Mouse (Mus musculus) right cerebral cortex, adult 18-20 months (tissue): Measurements from ENCODE around the gene Chst5.
A peak's percentile ranks its signal among the peaks of the same experiment; 100 is the strongest.

Experiments
- DNase-seq: peaks from one replicate; pipeline ENCODE4 v3.0.0; 2022; ENCODE audit warnings: mixed read lengths

Chst5 gene

DNA sequence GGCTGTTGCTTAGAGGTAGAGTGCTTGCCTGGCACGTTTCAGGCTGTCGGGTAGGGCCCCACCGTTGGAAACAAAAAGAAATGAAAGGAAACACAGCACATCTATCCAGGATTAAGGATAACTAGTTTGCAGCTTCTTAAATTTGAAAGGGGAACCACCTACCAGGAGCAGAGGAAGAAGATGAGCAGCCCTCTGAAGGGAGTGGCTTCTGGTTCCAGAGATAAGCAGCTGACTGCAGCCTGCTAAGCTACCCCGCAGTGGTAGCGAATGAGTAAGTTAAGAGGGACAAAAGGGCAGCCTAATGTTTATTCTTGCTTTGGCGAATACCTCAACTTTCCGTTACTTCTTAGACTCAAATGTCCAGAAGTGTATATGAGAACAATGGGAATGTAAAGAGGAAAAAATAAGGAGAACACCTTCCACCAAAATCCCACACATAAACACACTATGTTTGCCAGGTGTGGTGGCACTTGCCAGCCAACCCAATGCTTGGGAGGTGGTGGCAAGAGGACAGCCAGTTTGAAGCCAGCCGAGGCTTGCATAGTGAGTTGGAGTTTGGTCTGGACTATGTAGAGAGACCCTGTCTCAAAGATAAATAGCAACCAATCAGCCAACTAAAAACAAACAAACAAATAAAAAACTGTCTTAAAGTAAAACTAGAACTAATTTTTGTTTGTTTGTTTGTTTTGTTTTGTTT, 19.5 kb upstream of the Chst5 start:
- DNase-seq: no peak

GRCm38 (mm10) chr8:111924976-111925375, 14.7 kb upstream of the Chst5 start:
- no peak for DNase-seq

DNA sequence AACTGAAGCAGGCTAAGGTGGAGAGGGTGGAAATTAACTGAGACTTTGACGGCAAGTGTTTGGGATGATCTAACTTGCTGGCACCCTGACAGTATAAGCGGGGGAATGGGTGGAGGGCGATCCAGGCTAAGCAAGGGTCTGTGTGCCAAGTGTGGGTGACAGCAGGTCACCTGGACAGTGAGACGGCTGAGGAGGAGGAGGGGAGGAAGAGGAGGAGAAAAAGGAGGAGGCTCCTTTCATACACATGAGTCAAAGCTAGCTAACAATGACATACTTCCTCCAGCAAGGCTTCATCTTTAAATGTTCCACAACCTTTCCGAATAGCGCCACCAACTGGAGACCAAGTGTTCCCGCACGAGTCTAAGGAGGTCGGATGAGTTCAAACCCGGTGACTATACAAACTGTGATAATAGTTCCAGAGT, 13.1 kb upstream of the Chst5 start:
- DNase-seq: peak; percentile 57

GRCm38 (mm10) chr8:111920971-111921370, 10.7 kb upstream of the Chst5 start:
- no peak for DNase-seq

DNA sequence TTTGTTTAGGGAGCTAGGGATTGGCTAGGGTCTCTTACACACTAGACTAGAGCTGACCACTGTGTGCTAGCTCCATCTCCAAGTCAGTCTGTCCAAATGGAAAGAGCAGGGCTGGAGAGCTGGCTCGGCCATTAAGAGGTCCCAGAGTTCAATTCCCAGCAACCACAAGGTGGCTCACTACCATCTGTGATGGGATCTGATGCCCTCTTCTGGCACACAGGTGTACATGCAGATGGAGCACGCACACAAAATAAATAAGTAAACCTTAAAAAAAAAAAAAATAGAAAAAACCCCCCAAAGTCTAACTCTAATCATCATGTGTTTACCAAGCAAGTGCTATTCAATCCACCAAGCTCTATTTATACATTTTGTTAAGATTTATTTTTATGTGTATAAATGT, 9.4 kb upstream of the Chst5 start:
- no peak for DNase-seq

GRCm38 (mm10) chr8:111912860-111913432, 2.7 kb upstream of the Chst5 start:
- DNase-seq: no peak

- DNase-seq: peak; percentile 56
Observed at GRCm38 (mm10) chr8:111911572-111911971, 1.3 kb upstream of the Chst5 start.

- DNase-seq: no peak
Observed at GRCm38 (mm10) chr8:111905500-111906121, 4.6 kb downstream of the Chst5 start.

DNA sequence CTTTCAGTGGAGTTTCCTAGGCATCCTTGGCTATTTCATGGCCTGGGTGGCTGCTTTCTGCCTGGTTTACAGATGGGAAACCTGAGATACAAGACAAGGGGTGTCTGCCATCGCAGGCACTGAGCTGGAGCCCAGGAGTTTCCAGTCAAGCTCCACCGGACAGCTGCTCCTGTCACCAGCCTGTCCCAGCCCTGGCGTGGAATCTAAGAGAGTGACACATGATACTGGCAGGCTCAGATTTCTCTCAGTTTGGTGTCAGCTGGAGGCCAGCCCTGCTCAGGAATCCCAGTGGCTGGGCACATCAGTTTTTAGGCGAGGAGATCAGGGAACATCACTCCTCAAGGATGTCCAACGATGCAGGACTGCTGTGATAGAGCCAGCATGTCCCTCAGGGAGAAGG, 8.2 kb downstream of the Chst5 start:
- DNase-seq: no peak

DNA sequence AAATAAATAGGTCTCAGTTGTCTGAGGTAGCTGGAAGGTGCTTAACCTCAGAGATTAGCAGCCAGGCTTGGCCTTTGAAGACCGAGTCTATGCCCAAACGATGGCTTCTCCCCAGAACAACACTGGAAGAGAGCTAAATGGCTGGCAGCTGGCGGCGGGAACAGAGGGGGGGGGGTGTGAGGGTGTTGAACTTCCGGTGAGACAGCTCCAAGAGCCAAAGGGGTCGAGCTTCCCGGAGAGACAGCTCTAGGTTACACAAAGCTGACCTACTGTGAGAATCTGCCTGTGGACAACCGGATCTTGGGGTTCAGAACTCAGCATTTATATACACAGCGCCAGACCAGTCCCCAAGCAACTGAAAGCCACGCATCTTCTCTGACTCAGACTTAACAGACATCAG, 11.7 kb downstream of the Chst5 start:
- DNase-seq: no peak

DNA sequence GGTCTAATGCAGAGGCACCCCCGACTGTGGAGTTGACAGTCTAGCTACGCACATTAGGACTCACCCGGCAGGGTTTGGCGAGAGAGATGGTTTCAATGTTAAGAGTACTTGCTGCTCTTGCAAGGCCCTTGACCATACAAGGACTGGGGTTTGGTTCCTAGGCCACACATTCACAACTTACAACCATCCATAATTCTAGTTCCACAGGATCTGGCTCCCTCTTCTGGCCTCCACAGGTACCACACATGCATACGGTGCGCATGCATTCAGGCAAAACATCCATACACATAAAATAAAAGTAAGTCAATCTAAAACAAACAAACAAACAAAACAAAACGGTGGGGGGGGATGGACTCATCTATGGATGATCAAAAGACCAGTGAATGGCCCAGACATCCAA, 15.3 kb downstream of the Chst5 start:
- no peak for DNase-seq

DNA sequence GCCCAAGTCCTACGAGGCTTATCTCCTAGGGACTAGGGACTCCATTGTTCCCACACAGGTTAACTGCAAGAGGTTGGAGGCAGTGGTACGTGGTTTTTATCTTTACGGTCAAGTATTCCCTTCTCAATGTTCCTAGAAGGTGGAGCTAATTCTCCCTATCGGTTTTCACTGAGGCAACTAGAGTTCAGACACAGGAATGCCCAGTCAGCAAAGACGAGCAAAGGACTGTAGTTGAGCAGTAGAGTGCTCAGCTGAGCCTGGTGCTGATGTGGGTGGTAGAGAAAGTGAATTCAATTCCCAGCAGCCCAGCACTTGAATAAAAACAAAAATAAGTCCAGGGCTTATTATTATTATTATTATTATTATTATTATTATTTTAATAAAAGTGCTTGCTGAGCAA, 17.6 kb downstream of the Chst5 start:
- DNase-seq: no peak

- DNase-seq: no peak
Observed at GRCm38 (mm10) chr8:111891983-111892382, 18.3 kb downstream of the Chst5 start.

- DNase-seq: no peak
Observed at GRCm38 (mm10) chr8:111890911-111891303, 19.3 kb downstream of the Chst5 start.

DNA sequence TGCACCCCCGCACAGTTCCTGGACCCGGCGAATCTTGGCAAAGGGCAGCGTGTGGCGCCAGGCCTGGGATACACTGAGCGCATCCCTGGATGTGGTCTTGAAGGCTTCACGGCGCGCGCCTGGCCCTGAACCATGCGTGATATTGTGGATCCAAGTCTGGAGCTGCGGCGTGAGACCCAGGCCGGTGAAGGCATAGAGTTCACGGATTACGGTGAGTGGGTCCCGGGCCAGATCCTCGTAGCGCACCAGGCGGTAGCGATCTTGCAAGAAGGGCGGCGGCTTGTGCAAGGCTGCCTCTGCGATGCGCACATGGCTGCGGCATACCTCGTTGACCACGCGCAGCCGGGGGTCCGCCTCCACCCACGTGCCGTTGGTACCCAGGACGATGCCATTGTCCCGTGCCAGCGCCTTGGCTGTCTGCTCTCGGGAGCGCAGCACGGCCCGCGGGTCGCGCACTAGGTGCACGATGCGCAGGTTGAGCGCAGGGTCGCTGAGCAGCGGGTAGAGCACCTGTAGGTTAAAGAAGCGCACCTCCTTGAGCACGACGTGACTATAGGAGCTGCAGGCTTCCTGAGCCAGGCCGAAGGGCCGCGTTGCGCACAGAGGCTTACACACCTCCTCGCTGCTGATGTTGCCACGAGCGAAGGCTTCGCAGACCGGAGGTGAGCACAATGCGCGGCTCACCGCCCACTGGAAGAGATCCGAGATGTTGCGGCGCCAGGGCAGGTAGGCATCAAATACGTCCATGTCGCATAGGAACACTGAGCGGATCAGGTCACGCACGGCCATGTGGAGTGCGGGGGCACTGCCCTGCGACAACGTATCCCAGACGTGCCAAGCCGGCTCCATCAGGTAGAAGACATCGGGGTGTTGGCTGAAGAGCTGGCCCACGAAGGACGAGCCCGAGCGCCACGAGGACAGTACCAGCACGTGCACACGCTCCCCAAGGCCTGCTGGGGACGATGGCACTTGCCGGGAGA, 20.0 kb downstream of the Chst5 start:
- no peak for DNase-seq

DNA sequence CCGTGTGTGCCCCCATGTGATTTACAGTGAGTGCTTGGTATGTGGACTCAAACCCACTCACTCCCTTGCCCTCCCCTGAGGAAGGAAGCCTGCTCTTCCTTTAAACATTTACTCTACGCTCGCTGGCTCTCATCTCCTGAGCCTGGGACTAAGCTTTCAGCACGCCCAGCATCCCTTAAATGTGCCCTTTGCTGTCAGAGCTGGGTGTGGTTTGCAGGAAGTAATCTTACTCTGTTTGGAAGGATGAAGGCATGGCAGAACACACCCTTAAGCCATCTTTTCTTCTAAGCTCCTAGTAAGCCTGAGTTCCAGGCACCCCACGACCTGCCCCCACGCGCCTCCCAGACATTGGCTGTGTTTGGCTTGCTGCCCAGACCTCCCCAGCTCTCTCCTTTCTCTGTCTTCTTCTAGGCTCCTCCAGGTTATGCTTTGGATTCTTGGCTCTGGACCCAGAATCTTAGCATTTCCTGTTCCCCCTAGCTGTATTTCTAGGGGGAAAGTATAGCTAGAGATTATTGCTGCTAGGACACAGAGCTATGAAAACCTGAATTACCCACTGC, 22.1 kb downstream of the Chst5 start:
- no peak for DNase-seq

DNA sequence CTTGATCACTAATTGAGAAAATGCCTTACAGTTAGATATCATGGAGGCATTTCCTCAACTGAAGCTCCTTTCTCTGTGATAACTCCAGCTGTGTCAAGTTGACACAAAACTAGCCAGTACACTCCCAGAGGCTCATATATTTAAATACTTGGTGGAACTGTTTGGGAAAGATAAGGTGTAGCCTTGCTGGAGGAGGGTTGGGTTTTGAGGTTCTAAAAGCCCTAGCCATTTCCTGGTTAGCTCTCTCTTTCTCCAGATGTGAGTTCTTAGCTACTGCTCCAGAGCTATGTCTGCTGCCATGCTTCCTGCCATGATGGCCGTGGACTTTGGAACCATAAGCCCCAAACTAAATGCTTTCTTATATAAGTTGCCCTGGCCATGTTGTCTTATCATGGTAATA, 22.8 kb downstream of the Chst5 start:
- DNase-seq: no peak

- DNase-seq: no peak
Observed at GRCm38 (mm10) chr8:111883615-111884014, 26.6 kb downstream of the Chst5 start.

GRCm38 (mm10) chr8:111881591-111881990, 28.7 kb downstream of the Chst5 start:
- peak; percentile 12 for DNase-seq

GRCm38 (mm10) chr8:111877711-111878110, 32.5 kb downstream of the Chst5 start:
- DNase-seq: no peak

- DNase-seq: peak; percentile 98
Observed at GRCm38 (mm10) chr8:111876355-111876948, 33.8 kb downstream of the Chst5 start, which contains the start of gene Tmem170. TSS of gene Tmem170 (minus strand) at chr8:111876750.

- no peak for DNase-seq
Observed at GRCm38 (mm10) chr8:111875758-111876157, 34.5 kb downstream of the Chst5 start.
